Mouse (Mus musculus) naive thymus-derived CD4-positive, alpha-beta T cell, adult 2 months (primary cell): ENCODE measurements around the gene Fxyd2.

Source experiments
- DNase-seq: peaks from one replicate; pipeline ENCODE4 v3.0.0-alpha.2; 2011; ENCODE audit warnings: low read depth

Gene Fxyd2

DNA sequence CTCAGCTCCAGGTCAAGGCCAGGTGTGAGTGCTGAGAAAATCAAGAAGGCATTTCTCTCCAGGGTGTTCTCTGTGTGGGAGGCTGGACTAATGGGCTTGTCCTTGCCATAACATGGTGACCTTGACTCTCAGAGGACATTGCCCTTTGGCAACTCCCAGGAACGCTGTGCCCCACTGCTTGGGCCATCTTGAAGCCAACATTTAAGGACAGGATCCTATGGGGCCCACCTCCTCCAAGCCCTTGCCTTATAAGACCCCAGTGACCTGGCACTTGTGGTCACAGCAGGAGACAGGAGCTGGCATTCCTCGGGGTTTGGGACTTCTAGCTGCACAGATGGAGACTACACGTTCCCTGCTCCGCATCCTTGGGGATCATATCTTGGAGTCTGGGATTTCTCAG, at the start of gene Fxyd2:
Gene Fxyd2, plus strand, starts transcription at position 236 of the 400 bp plus-strand sequence.
- no peak for DNase-seq

DNA sequence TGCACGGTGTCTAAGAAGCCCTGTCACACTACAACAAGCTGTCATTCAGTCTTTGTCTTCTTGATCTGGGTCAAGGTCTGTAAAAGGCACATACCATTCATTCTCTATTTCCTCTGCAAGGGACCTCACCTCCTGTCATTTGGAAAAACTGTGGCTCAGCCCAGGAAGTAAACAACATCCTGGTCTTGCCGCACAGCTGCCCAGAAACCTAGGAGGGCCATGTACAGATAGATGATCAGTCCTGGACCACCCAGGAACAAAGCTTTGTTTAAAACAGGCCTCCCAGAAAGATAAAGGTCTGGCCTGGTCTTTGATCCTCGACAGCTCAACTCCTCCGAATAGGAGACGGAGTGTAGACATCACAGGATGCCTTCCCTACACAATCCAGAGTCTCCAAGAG, 49.6 kb upstream of the Fxyd2 start:
- DNase-seq, result no peak

DNA sequence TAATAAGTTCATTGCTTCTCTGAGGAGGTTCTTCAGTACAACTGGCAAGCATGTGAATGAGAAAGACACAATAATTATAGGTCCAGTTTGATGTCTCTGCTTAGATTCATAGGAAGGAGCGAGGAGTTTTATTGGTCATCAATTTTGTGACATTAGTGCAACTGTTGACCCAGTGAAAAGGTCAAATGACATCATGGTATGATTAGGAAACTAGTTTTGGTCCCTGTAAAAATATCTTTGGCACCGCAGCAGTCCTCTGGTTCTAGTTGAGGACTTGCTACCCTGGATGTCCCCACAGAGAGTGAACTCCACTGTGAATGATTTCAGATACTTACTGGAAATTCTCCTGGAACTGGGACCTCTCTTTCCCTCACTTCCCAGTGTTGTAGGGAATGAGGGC, 44.3 kb upstream of the Fxyd2 start:
- no peak for DNase-seq

DNA sequence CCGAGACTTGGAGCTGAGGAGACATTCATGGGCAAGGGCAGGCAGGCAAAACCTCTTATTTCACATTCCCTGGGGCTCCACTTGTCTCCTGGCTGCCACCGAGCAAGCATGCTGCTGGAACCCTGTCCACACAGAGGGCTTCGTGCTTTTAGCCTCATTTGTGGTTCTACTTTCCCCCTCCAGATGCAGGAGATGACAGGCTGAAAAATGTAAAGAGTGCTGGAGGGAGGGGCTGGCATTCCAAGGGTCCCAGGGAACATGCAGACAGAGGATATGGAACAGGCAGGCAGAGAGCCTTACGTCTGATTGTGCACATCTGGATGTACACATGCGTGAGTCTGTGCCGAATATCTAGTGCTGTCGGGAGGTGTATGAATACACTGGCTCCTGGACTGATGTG, 41.1 kb upstream of the Fxyd2 start:
- DNase-seq, result no peak

DNA sequence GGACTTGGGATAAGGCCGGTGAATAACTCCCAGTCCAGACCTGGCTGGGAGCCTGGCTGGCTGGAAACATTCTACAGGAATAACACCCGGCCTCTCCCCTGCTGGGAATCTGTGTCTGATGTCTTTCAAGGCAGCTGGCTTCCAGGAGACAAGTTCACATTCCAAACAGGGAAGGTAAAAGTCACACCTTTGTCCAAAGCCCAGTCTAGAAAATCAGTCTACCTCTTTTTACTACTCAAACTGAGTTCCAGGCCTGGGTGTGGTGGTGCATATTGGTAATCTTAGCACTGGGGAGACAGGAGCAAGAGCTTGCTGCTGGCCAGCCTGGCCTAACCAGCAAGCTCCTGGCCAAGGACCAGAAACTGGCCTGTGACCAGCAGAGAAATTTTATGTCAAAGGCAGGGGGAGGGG, 37.4 kb upstream of the Fxyd2 start:
- DNase-seq, result no peak

DNA sequence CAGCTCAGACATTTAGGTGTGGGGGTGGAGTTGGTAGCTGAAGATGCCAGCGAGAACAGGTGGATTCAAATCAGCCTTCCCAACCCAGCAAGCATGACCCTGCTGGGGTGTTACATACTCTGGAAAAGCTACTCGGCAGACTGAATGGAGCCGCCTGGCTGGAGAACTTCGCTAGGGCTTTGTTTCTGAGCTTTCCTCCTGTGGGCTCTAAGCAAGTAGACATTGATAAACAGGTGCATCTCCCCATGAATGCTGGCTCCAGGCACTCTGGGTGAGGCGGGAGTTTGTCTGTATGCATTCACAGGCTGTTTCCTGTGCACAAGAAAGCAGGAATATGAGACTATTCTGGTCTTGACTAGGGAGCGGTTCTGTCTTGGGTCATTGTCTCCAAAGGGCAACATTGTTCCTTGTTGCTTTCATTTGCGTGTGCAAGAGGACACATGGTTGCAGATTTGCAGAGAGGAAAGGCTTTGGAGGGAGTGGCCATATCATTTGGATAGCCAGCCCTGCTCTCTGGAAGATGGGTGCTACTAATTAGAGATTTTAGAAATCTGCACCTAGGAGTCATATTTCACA, 35.7 kb upstream of the Fxyd2 start:
- DNase-seq, result no peak

DNA sequence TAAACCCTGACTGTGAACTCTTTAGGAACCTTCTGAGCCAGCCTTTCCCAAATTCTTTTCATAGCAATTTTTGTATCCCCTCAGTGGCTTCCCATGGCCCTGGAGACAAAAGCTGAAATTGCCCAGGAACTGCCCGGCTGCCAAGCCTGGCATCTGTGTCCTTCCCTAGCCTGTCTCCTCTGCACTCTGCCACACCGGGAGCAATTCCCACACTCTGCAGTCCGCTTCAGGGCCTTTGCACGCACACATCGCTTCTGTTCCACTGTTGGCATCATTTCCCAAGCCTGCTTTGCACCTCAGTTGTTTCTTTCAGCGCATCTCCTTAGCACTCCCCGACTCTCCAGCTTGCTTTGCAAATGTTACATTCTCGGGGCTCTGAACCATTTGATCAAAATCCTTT, 31.8 kb upstream of the Fxyd2 start:
- no peak for DNase-seq

DNA sequence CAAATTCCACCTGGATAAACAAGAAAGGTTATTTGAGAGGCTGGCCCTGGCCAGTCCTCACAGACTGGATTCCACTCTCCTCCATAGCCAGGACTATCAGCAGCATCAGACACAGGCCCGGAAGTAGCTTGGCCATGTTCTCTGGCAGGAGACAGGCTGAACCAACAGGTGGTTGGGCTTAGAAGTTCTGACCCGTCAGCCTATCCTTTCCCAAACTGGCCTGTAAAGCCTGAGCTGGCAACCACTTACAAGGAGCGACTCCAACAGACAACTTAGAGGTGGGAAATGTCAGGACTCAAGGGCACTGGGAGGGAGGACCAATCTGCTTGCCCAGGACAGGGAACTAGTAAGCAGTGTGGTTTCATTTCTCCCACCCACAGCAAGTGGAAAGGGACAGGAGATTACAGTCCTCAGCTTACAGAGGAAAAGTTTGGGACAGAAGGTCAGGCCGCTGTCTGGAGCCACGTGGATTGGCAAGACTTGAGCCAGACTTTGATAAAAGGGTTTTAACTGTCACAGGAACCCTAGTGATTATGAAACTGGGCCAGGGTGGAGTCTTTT, 31.0 kb upstream of the Fxyd2 start:
- DNase-seq, result no peak

DNA sequence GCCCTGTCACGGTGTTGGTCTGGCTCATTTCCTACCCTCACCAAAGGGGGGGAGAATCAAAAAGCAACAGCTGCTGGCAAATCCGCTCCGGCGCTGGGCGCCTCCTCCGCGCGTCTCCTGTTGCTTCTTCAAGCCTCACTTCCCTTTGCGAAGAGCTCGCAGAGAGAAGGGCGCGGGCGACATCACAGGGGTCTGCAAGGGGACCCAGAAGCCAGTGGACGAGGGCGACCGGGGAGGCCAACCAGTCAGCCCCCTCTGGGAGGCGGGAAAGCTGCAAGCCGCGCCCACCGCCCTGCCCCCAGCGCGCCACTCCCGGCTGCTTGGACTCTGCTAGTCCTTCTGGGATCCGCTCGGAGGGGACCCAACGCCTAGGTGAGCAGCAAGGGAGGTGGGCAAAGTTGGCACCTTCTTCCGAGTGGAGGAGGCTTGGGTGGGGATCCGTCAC, 29.3 kb upstream of the Fxyd2 start, which contains the start of gene Fxyd6:
Gene Fxyd6, plus strand, starts transcription at position 69 of the 445 bp plus-strand sequence.
- peak; percentile 13 for DNase-seq

DNA sequence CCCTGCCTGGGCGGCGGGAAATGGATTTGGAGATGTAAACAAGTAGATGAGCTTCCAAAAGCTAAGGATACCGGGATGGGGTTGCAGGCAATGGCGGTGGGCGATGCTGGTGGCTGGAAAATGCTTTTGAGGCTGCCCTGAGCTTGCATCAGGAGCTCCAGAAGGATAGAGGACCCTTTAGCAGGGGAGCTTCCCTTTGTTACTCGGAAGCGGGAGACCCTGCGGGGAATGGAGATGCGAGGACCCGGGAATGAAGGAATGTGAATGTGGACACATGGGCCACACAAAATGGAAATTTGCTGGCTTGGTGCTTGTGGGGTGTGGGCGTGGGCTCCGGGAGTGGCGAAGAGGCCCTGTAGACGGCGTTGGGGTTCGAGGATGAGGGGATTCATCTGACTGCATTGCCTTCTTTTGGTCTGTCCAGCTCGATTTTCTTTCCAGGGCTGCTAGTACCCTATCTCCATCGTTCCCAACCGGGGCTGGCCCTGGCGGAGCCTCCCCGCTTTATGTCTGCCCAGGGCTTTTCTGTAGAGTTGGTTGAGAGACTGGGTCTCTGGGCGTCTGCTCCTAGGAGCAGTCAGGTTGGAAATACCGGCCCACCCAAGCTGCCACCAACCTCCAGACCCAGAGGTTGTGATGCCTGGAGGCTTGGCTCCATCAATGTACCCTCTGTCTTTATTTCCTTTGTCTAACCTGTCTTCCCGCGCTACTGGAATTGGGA, 28.7 kb upstream of the Fxyd2 start:
- no peak for DNase-seq

DNA sequence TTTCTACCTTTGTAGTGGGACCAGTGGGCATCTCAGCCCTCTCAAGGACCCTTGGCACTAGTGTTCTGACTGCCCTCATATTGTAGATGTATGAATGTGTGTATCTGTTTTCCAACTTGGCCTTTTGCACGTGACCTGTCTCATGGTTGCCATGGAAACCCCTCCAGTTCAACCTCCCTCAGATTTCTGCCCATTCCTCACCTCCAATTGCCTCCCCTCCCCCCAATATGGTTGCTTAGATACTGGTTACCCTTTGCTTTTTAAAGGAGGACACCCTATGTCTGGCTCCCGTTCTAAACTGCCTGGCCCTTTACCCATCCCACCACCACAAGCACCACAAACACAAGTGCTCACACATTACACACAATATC, 28.1 kb upstream of the Fxyd2 start:
- no peak for DNase-seq

DNA sequence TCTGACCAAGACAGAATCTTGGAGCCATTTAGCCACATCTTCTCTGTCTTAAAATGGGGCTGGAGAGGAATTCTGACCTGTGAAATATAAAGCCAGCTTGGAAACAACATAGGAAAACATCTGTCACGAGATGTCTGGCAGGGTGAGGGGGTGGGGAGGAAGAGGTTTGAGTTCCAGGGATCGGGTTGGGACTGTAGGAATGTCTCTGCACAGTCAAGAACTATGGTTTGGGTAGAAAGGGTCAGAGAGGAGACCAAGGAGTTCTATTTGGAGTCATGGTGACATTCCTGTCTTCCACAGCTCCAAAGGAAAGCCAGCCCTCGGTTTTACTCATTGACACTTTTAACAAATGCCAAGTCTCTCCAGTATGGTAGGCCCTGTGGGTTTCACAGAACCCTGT, 25.6 kb upstream of the Fxyd2 start:
- no peak for DNase-seq

DNA sequence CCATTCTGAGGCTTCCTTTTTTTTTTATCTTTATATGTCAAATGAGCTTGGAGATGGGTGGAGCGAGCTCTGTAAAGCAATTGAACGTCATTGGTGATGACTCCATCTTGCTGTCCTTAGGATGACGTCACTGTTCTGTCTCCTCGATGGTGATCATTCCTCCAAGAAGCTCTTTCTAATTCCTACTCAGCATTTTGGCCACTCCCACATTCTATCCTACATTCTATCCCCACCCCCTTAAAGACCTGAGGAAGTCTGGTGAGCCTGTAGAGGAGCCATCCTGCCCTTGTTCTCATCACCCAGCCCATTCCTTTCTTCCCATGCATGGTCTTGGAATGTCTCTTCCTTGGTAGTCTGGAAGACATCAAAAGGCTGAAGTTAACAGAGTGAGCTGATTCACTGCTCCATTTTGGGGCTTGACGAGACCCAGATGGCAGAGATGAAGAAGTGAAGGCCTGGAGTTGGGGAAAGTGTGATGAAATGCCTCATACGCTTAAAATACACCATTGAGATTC, 24.4 kb upstream of the Fxyd2 start:
- DNase-seq, result no peak

DNA sequence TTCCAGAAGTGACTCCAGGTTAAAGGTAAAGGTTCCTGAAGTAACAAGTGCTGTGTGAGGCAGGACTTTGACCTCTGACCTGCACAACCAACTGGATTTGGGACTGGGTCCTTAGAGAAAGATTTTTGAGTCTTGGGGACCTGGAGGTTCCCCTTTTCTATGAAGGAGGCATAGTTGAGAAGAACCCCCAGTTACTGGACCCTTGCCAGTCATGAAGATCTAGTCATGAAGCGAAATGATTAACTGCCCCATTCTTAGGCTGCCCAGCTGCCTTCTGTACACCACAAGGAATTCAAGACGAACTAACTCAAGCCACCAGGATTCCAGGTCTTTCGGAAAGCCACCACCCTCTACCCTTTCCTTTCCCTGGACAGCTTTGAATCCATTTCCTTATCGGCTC, 23.0 kb upstream of the Fxyd2 start:
- no peak for DNase-seq

DNA sequence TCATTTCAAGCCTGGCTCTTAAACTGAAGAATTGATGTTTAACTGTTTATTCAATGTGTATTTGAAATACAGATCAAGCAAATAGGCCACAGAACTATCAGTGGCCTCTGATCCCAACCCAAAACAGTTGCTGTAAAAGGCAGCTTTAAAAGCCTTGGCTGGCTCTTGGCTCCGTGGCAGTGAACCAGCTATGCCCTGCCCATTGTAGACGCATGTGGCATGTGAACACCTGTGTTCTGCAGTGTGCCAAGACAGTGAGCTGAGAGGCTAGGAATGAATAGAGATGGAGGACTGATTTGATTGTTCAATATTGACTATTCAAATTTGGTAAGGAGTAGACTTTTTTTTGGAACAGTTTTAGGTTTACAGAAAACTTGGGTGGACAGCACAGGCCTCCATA, 22.6 kb upstream of the Fxyd2 start:
- DNase-seq, result no peak

DNA sequence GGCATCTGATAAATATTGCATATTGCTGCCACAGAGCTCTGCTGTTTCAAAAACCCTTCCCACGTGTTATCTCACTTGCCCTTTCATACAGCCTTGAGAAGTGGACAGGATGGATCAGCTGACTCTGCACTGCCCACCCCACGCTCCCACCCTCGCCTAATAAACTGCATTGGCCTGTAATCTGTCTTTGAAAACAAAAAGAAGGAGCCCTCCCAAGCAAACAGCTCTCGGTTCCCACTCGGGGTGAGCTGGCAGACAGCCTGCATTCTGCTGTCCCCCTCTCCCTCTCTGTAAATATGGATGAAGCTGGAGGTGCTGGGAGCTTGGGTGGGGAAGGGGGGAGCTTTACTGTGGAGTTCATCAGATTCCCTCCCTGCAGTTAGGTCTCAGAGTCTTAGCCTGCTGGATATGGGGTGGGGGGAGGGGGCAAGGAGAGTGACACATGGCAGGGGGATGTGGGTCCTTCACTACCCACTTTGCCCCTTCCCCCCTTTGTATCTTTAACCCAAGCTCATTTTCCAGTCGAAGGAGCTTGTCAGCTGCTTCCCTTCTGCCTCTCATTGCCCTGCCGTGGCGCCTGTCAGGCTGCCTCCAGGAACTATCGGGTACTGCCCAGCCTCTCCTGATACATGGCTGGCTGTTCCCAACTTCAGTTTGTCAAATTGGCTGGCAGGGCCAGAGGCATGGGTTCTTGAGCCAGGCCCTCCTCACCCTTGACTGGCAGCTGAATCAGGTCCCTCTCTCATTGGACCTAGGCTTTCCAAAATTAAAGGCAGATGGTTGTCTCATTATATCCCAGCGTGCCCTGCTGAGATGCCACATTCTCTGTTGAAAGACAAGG, 18.8 kb upstream of the Fxyd2 start:
- DNase-seq, result no peak

DNA sequence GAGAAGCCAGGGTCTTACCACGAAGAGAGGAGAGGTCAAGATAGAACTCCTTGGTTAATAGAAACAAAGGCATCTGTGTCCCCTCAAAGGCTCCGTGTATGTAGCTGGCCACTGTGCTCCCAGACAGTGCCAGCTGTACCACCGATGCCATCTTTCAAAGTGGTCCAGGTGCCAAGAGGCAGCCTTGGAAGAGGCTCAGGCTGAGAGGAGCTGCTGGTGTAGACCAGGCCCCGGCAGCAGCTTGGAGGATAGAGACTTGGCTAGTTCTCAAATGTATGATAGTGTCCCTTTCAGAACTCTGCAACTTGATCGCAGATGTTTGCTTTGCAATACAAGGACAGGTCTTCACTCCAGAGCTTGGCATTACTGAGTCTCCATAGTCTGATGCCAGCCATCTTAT, 17.1 kb upstream of the Fxyd2 start:
- DNase-seq, result no peak

DNA sequence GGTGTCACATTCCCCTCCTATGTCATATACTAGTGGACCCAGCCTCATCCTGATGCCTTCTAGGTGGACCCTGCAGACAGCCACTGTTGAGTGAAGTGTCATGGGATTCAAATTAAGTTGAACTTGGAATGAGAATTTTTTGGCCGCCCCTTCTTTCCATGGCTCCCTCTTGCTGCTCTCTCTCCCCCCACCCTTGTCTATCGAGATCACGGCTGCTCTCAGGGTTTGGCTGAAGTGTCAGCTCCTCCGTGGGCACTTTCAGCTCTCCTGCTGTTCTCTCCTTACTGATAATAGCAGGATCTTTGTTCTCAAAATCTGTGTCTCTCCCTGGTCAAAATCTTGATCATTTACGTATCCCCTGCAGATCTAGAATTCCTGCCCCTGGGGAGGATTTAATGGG, 16.6 kb upstream of the Fxyd2 start:
- DNase-seq, result no peak

DNA sequence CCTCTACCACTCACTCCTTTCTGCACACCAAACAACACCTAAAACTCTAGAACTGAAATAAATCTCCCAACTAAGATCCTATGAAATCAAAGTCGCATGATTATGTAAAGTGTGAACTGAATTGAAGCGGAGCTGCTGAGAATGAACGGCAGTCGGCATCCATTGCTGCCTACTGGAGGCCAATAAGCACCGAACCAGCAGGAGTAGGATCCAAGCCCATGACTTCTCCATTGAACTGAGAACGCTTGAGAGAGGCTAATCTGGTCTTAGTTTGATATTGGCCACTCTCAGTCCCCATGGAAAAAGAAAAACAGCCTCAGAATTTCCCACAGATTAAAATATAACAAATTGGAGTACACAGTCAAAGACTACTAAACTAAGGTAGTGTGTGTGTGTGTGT, 15.6 kb upstream of the Fxyd2 start:
- DNase-seq, result no peak

DNA sequence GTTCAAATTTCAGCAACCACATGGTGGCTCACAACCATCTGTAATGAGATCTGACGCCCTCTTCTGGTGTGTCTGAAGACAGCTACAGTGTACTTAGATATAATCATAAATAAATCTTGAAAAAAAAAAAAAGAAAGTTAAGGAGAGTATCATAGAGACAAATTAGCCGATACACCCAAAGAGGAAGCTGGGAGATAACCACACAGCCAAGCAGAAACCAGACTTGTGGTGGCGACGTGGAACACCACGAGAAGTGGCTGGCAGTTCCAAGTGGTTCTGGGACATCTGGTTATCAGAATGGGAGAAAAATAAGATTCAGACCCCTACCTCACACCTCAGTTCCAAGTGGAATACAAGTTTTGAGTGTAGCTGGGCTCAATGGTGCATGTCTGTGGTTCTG, 12.8 kb upstream of the Fxyd2 start:
- no peak for DNase-seq

DNA sequence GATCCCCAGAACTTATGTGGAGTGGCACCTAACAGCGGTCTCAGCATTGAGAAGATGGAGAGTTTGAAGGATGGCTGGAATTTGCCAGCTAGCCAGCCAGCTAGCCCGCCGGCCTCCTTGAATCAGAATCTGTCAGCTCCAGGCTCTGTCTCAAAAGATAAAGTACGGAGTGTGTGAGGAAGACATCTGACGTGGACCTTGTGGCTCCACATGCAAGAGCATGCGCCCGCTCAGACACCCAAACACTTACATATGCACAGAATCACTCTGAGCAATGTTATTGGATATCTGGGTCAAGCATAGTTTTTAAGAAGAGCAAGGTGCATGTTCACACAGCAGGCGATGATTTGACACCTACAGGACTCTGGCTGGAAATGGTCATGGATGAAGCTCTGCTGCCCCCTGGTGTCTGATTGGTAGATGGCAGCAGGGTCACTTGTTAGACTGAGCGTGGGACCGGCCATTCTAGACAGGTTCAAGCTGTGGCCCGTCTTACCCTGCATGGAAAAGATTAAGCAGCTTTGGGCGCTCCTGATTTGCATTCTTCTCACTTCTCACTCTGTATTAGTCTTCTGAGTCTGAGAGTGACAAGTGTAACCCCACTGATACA, 11.0 kb upstream of the Fxyd2 start:
- DNase-seq, result peak; percentile 92

DNA sequence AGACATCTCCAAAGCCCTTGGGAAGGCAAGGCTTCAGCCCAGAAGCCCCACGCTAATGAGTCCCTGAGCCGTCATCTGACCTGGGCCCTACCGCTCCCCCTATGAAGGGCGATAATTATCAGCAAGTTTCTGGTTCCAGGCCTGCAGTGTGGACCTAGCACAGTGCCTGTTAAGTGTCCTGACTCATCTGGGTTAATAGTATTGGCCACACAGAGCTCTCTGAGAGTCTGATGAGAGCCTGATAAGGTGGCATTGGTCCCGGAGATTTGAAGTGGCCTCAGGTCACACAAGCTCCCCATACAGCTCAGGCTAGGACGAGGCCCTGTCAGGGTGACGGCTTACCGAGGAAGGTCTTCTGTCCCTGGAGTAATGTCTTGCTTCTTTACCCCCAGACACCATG, 9.9 kb upstream of the Fxyd2 start:
- no peak for DNase-seq
